ENCODE assay signal across 23 mouse cellular contexts in the genomic region with DNA sequence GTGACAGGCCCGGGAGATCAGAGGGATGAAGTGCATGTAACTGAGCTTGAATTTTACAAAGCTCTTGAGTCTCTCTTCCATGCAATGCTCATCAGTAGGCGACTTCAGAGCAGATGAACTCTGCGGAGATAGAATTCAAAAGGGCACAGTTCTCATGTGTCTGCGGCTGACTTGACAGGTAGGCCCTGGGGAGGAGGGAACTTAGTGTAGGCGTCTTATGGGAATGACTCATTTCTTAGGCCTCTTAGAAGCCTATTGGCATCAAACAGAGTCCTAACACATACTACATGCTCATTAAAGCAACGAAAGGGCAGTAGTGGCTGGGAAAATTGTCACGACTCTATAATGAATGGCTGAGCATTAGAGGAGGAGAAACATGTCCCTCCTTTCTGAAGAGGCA.
DNase-seq lines count a peak whose midpoint lies in the region; ATAC-seq and TF ChIP-seq lines count a peak whose summit lies in the region.
"Had no signal": no experiment of that assay in that cellular context is flagged by ENCODE, and none has a peak within 500 bp of the region (broad histone marks: within the 10 kb centered on the region; RNA-seq: fewer than 3 reads in every experiment).

No protein-coding gene starts in this region.

- intact Hi-C loops in heart, adult 2 months (cut with DNase I): no loop called here

- no peaks in the 10 kb centered on the region for H3K36me3 ChIP-seq in heart, adult 2 months (ENCODE audit: control insufficient read depth, insufficient read depth, low read length)
- no peaks in the 10 kb centered on the region for H3K36me3 ChIP-seq in midbrain, embryonic 13.5 days
- H3K36me3 ChIP-seq in midbrain, embryonic 15.5 days (replicated peaks): no peaks in the 10 kb centered on the region
- H3K36me3 ChIP-seq: forebrain, embryonic 10.5 days; heart, embryonic 12.5 days; heart, embryonic 15.5 days; hindbrain, embryonic 10.5 days; hindbrain, embryonic 13.5 days had no signal

- WGBS in heart, adult 2 months: 88% methylated on average over 7 of the region's 7 CpGs
- WGBS in midbrain, embryonic 13.5 days: 52% methylated on average over 7 of the region's 7 CpGs
- WGBS in midbrain, embryonic 15.5 days: 42% methylated on average over 7 of the region's 7 CpGs

- no peaks in the 10 kb centered on the region for H3K4me1 ChIP-seq in heart, adult 2 months (ENCODE audit: control insufficient read depth, insufficient read depth, low read length)
- H3K4me1 ChIP-seq in midbrain, embryonic 13.5 days (replicated peaks): peaks cover 15% of the 10 kb centered on the region
- 0 out of 2 replicates have a peak, but pooled peaks cover 2% of the 10 kb centered on the region for H3K4me1 ChIP-seq in midbrain, embryonic 15.5 days

- no peaks in the 10 kb centered on the region for H3K79me2 ChIP-seq in heart, adult 2 months (replicated peaks; ENCODE audit: control insufficient read depth, insufficient read depth, low read length)

- H3K27me3 ChIP-seq in heart, adult 2 months (ENCODE audit: control insufficient read depth, insufficient read depth, low read length): no peaks in the 10 kb centered on the region
- peaks cover 20% of the 10 kb centered on the region for H3K27me3 ChIP-seq in midbrain, embryonic 13.5 days
- H3K27me3 ChIP-seq in midbrain, embryonic 15.5 days (replicated peaks): no peaks in the 10 kb centered on the region; the same call in 1 of the 2 replicates
- H3K27me3 ChIP-seq: hindbrain, embryonic 13.5 days had no signal

- peak; percentile 21; the same call in 1 of the 2 replicates for ATAC-seq in midbrain, embryonic 13.5 days
- ATAC-seq in midbrain, embryonic 15.5 days (replicated peaks): no peak; the same call in 1 of the 2 replicates
- ATAC-seq: forebrain, embryonic 13.5 days; forebrain, embryonic 16.5 days; intestine, postnatal 0 days had no signal

- TF ChIP-seq EP300 in heart, adult 2 months (IDR thresholded peaks at IDR 0.05; ENCODE audit: insufficient read depth, low read depth, low read length): no peak

- no peak overlapping the region for H3K27ac ChIP-seq in heart, adult 2 months
- H3K27ac ChIP-seq in midbrain, embryonic 13.5 days: no peak overlapping the region
- H3K27ac ChIP-seq in midbrain, embryonic 15.5 days: no peak overlapping the region
- H3K27ac ChIP-seq: heart, embryonic 15.5 days; hindbrain, embryonic 10.5 days; hindbrain, embryonic 13.5 days had no signal

- no peak for TF ChIP-seq CTCF in heart, adult 2 months (IDR thresholded peaks at IDR 0.05)

- no peak overlapping the region for H3K4me2 ChIP-seq in midbrain, embryonic 13.5 days (replicated peaks)
- H3K4me2 ChIP-seq in midbrain, embryonic 15.5 days: no peak overlapping the region
- H3K4me2 ChIP-seq: forebrain, embryonic 13.5 days; heart, embryonic 12.5 days; heart, embryonic 15.5 days; hindbrain, embryonic 13.5 days had no signal

- peak; percentile 30 for DNase-seq in heart, adult 11 months
- DNase-seq in heart, adult 2 months: no peak
- peak; percentile 57 for DNase-seq in brain, adult 2 months (ENCODE audit: low read depth, low spot score)
- DNase-seq in ovary, postnatal 36 days (ENCODE audit: low spot score): no peak
- DNase-seq: adrenal gland, postnatal 10 days; B cell, adult 2 months; cerebellum, adult 11-12 months; cerebellum, adult 8-10 months; cerebellum, postnatal 14 days; gastrocnemius, postnatal 10 days; gastrocnemius, postnatal 36 days; heart, postnatal 10 days; heart, postnatal 36 days had no signal

- H3K9me3 ChIP-seq in midbrain, embryonic 13.5 days: no peaks in the 10 kb centered on the region
- H3K9me3 ChIP-seq in midbrain, embryonic 15.5 days: no peaks in the 10 kb centered on the region
- H3K9me3 ChIP-seq: forebrain, embryonic 10.5 days; forebrain, embryonic 13.5 days; heart, embryonic 12.5 days; heart, embryonic 15.5 days; hindbrain, embryonic 10.5 days; hindbrain, embryonic 13.5 days had no signal

- H3K4me3 ChIP-seq in heart, adult 2 months: no peak overlapping the region
- no peak overlapping the region for H3K4me3 ChIP-seq in midbrain, embryonic 13.5 days (replicated peaks)
- no peak overlapping the region for H3K4me3 ChIP-seq in midbrain, embryonic 15.5 days
- H3K4me3 ChIP-seq: forebrain, embryonic 10.5 days; forebrain, embryonic 13.5 days; heart, embryonic 12.5 days; heart, embryonic 15.5 days; hindbrain, embryonic 10.5 days; hindbrain, embryonic 13.5 days had no signal

- TF ChIP-seq POLR2A in heart, adult 2 months (IDR thresholded peaks at IDR 0.05; ENCODE audit: insufficient read depth, low read depth, low read length): no peak

- no peak overlapping the region for H3K9ac ChIP-seq in heart, adult 2 months (ENCODE audit: low read depth, low read length)
- no peak overlapping the region for H3K9ac ChIP-seq in midbrain, embryonic 13.5 days (replicated peaks)
- no peak overlapping the region for H3K9ac ChIP-seq in midbrain, embryonic 15.5 days
- H3K9ac ChIP-seq: forebrain, embryonic 13.5 days; heart, embryonic 12.5 days; heart, embryonic 15.5 days; hindbrain, embryonic 13.5 days had no signal

Comparison
In these comparisons a context has a peak if more than half of its experiments do, and no peak if none do; other contexts are left out.
1. DNase-seq: peak in heart, adult 11 months (single experiment) and brain, adult 2 months (single experiment); none in heart, adult 2 months (0 of 2) and ovary, postnatal 36 days (single experiment).